Mouse (Mus musculus) neural tube, embryonic 10.5 days (tissue): ENCODE data around the gene Nudt13.
A peak's percentile ranks its signal among the peaks of the same experiment; 100 is the strongest.

Experiments used
- DNase-seq: peaks from one replicate; pipeline ENCODE4 v3.0.0-alpha.2; 2017; ENCODE audit warnings: low spot score; ENCODE audit errors: extremely low spot score

Gene Nudt13

GRCm38 (mm10) chr14:20339415-20339814, 44.9 kb downstream of the Nudt13 start:
- no peak for DNase-seq

GRCm38 (mm10) chr14:20340149-20340548, 45.7 kb downstream of the Nudt13 start:
- DNase-seq = peak; percentile 14

- no peak for DNase-seq
Measured at GRCm38 (mm10) chr14:20340866-20341265, 46.4 kb downstream of the Nudt13 start.

- DNase-seq = no peak
Measured at GRCm38 (mm10) chr14:20345885-20346284, 51.4 kb downstream of the Nudt13 start.

GRCm38 (mm10) chr14:20347441-20347990, 53.0 kb downstream of the Nudt13 start:
- DNase-seq = no peak

GRCm38 (mm10) chr14:20347991-20348541, 53.6 kb downstream of the Nudt13 start, which contains the start of the genes Ecd and Fam149b:
Ecd (minus strand) TSS chr14:20348121.
Fam149b (plus strand) TSS chr14:20348162.
- peak; percentile 95 for DNase-seq

- no peak for DNase-seq
Measured at GRCm38 (mm10) chr14:20363230-20363629, 68.7 kb downstream of the Nudt13 start.
